Mouse (Mus musculus) kidney, embryonic 16.5 days (tissue): ENCODE measurements at regions not wholly inside any gene's neighbourhood (a gene's known extent, or its start where the extent isn't known, plus 50 kb on each side); places are given as distances from the start of the nearest gene placed in this dataset.

Experiments
- ATAC-seq: fragments of 200-750 bp; cut with Nextera tagmentation; 2 replicates; pipeline ENCODE4 v1.8.0; 2017; ENCODE audit warnings: moderate TSS enrichment; ENCODE audit not compliant: low FRiP score, low TSS enrichment
- H3K27ac ChIP-seq: fragments of 300-500 bp; sonication (generic); 2 replicates; pipeline ENCODE4 v1.5.1; 2014; ENCODE audit warnings: low read length
- H3K27me3 ChIP-seq: fragments of 300-500 bp; sonication (generic); 2 replicates; pipeline ENCODE4 v1.6.1; 2014; ENCODE audit warnings: low read length, control low read depth, mixed read lengths; ENCODE audit not compliant: insufficient read depth
- H3K36me3 ChIP-seq: fragments of 300-500 bp; sonication (generic); 2 replicates; pipeline ENCODE4 v1.6.1; 2014; ENCODE audit warnings: low read length, control low read depth, mixed read lengths; ENCODE audit not compliant: insufficient read depth
- H3K4me1 ChIP-seq: fragments of 300-500 bp; sonication (generic); 2 replicates; pipeline ENCODE4 v1.6.1; 2014; ENCODE audit warnings: low read length, control low read depth, mixed read lengths; ENCODE audit not compliant: insufficient read depth
- H3K4me2 ChIP-seq: fragments of 300-500 bp; sonication (generic); replicated peaks from 2 replicates; pipeline ENCODE4 v1.6.1; 2014; ENCODE audit warnings: low read depth, low read length
- H3K4me3 ChIP-seq: fragments of 300-500 bp; sonication (generic); 2 replicates; pipeline ENCODE4 v1.5.1; 2014; ENCODE audit warnings: mild to moderate bottlenecking, low read length
- H3K9ac ChIP-seq: fragments of 300-500 bp; sonication (generic); replicated peaks from 2 replicates; pipeline ENCODE4 v1.6.1; 2014; ENCODE audit warnings: low read length
- H3K9me3 ChIP-seq: fragments of 300-500 bp; sonication (generic); 2 replicates; pipeline ENCODE4 v1.6.1; 2016; ENCODE audit warnings: low read length, control low read depth
- WGBS: fragments of 180-500 bp; shearing (Covaris S2); extraction: QIAGEN DNeasy Blood & Tissue Kit; methylation state at CpG from one replicate; pipeline ENCODE4 v1.1.7; 2014; 5-methylcytosine and 5-hydroxymethylcytosine counted together

DNA sequence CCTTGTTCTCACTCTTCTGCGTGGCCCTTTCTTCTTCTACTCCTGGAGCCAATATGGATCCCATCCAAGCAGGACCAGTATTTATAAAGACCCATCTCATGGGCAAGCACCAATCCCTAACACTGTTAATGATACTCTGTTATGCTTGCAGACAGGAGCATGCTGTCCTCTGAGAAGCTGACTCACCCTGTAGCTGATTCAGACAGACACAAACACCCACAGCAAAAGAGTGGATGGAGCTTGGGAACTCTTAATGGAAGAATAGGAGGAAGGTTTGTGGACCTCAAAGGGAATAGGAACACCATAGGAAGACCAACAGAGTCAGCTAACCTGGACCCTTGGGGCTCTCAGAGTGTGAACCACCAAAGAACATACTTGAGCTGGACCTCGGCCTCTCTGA lies 50.3 kb upstream of the Nck2 start:
- ATAC-seq: no peak
- WGBS: 94% methylated on average over 2 of the region's 2 CpGs

More for the DNA sequence above, 50.3 kb upstream of the Nck2 start:
- Histone ChIP-seq H3K4me1 (peaks cover 4% of the 10 kb centered on the region; the same call in 1 of the 2 replicates), H3K36me3 (no peaks in the 10 kb centered on the region), H3K27me3 (no peaks in the 10 kb centered on the region), H3K4me3 (no peak overlapping the region), H3K4me2 (no peak overlapping the region), H3K9me3 (no peaks in the 10 kb centered on the region), H3K27ac (no peak overlapping the region), H3K9ac (no peak overlapping the region)
